Mouse (Mus musculus) B cell, adult (primary cell): ENCODE data around the gene Ctnna2. TPM values are rescaled to one million over a fixed set of nuclear protein-coding genes. Genes with fewer than 3 reads are reported as not detected.

Experiments used
- total RNA-seq: library from RNA; stranded (reverse); gene quantifications from 4 replicates; pipeline ENCODE4 v1.2.4, GENCODE M21; 2023; ENCODE audit not compliant: inconsistent age

Ctnna2 gene
- total RNA-seq: not detected in 4 replicates

DNA sequence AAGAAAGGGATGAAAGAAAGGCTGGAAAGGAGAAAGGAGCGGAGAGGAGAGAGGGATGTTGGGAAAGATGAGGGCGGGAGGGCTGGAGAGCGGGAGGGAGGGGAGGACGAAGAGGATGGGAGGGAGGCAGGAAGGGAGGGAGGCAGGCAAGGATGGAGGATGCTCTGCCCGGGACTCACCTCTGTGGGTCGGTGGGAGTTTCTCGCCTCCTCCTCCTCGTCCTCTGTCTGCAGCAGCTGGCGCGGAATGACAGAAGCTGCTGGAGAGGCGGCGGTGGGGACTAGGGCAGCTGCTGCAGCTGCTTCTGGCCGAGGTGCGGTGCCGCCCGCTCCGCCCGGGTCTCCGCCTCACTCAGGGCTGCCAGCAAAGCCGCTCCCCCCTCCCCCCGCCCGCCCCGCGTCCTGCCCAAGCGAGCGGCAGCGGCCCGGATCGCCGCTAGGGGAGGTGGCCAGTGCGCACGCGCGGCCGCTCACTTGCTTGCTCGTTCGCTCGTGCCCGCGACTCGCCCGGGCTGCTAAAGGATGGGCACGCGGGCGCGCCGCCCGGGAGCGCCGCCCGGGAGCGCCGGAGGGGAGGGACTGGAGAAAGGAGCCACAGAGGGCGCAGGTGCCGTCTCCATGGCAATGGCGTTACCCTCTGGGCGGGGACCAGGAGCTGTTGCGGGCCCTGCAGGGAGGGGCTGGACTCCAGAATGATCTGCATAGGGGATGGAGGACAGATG, at the start of gene Ctnna2:
Gene Ctnna2 (minus strand): TSS at position 459 of the 721 bp plus-strand sequence.

GRCm38 (mm10) chr6:77242601-77243406, 736.7 kb downstream of the Ctnna2 start, which contains the start of gene Lrrtm1:
TSS of gene Lrrtm1 (plus strand) at chr6:77242689.

